Mouse (Mus musculus): Measurements from ENCODE around the gene Rcc2.

GRCm38 (mm10) chr4:140693513-140693912, 6.8 kb upstream of the Rcc2 start:
- TF ChIP-seq CTCF (IDR thresholded peaks at IDR 0.05; ENCODE audit: low read depth) (no peak), EP300 (IDR thresholded peaks at IDR 0.05; ENCODE audit: low read depth) (no peak)

All from liver, postnatal 0 days (tissue).